Mouse (Mus musculus) testis, adult 2 months (tissue): ENCODE results near the gene Kcnb1. TPM values are rescaled to one million over a fixed set of nuclear protein-coding genes. Genes with fewer than 3 reads are reported as not detected.

Experiments
- H3K27ac ChIP-seq: fragments of 200-500 bp; 2 replicates; pipeline ENCODE4 v1.5.1; 2012; ENCODE audit warnings: low read depth, low read length; ENCODE audit not compliant: control insufficient read depth, insufficient read depth
- H3K27me3 ChIP-seq: fragments of 200-500 bp; 2 replicates; pipeline ENCODE4 v1.6.1; 2012; ENCODE audit warnings: mild to moderate bottlenecking, low read length, moderate library complexity; ENCODE audit not compliant: control insufficient read depth, insufficient read depth
- H3K36me3 ChIP-seq: fragments of 200-500 bp; 2 replicates; pipeline ENCODE4 v1.6.1; 2012; ENCODE audit warnings: mild to moderate bottlenecking, low read length; ENCODE audit not compliant: control insufficient read depth, insufficient read depth
- H3K4me1 ChIP-seq: fragments of 200-500 bp; 2 replicates; pipeline ENCODE4 v1.6.1; 2012; ENCODE audit warnings: low read length; ENCODE audit not compliant: control insufficient read depth, insufficient read depth
- H3K4me3 ChIP-seq: fragments of 200-500 bp; 2 replicates; pipeline ENCODE4 v1.5.1; 2012; ENCODE audit warnings: low read depth, mild to moderate bottlenecking, low read length, moderate library complexity, mixed read lengths; ENCODE audit not compliant: control insufficient read depth
- CTCF ChIP-seq: fragments of 200-500 bp; IDR thresholded peaks from 2 replicates; pipeline ENCODE4 v1.5.1; 2012; ENCODE audit warnings: low read depth, mild to moderate bottlenecking, inconsistent platforms, low read length, moderate library complexity; ENCODE audit not compliant: control insufficient read depth, insufficient read depth, insufficient replicate concordance
- POLR2A ChIP-seq: fragments of 200-500 bp; IDR thresholded peaks from 2 replicates; pipeline ENCODE4 v1.6.1; 2012; ENCODE audit warnings: low read depth, mild to moderate bottlenecking, inconsistent platforms, low read length, moderate library complexity; ENCODE audit not compliant: control insufficient read depth
- polyA plus RNA-seq: library from polyadenylated mRNA; depleted of rRNA; stranded (reverse); fragments of >200 nt; gene quantifications from 2 replicates; pipeline ENCODE4 v1.2.3, GENCODE M21; 2012

Gene Kcnb1
- polyA plus RNA-seq, 1 experiment: 2.8 TPM

- Histone ChIP-seq H3K27me3 (no peaks in the 10 kb centered on the region), H3K4me1 (no peaks in the 10 kb centered on the region), H3K27ac (no peak overlapping the region), H3K36me3 (no peaks in the 10 kb centered on the region), H3K4me3 (no peak overlapping the region)
- no peak for TF ChIP-seq POLR2A
- no peak for TF ChIP-seq CTCF
Observed at GRCm38 (mm10) chr2:167181662-167182389, 8.1 kb downstream of the Kcnb1 start.

DNA sequence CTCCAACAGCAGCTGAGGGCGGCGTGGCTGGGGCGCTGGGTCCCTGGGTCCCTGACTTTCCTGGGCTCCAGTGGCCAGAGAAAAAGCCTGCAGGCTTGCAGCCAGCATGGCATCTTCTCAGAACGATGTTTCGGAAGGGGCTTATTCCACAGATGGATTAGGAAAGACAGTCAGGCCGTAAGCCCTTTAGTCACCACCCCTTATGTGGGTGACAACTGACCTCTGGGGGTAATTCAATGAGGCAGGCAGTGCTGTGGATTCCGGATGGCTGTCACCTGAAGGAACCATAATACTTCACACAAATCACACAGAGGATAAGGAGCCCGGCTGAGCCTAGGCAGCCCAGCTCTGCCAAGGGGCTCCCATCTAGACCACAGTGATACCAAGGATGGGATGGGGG is 8.9 kb downstream of the Kcnb1 start:
- Histone ChIP-seq H3K4me3 (no peak overlapping the region), H3K27ac (no peak overlapping the region), H3K4me1 (no peaks in the 10 kb centered on the region), H3K27me3 (no peaks in the 10 kb centered on the region), H3K36me3 (no peaks in the 10 kb centered on the region)
- TF ChIP-seq CTCF: no peak
- TF ChIP-seq POLR2A: no peak

DNA sequence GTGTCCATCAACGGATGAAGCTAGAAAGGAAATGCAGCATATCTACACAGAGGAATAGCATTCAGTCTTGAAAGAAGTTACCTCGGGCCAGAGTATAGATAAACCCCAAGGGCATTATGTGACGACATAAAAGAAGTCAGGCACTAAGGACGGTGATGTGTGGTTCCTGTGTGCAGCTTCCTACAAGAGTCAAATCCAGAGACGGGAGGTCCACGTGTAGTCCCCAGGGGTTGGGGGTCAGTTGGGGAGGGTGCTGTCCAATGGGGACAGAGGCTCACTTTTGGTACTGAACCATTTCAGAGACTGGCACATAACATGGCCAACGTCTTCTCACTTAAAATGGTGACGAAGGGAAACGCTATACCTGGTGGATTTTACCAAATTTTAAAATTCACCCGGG is 10.7 kb downstream of the Kcnb1 start:
- Histone ChIP-seq H3K27me3 (no peaks in the 10 kb centered on the region), H3K27ac (no peak overlapping the region), H3K4me1 (no peaks in the 10 kb centered on the region), H3K36me3 (no peaks in the 10 kb centered on the region), H3K4me3 (no peak overlapping the region)
- TF ChIP-seq POLR2A (no peak), CTCF (no peak)

GRCm38 (mm10) chr2:167177231-167177641 is 12.7 kb downstream of the Kcnb1 start:
- no peak overlapping the region for H3K4me3 ChIP-seq
- H3K27me3 ChIP-seq: no peaks in the 10 kb centered on the region
- no peaks in the 10 kb centered on the region for H3K4me1 ChIP-seq
- H3K36me3 ChIP-seq: no peaks in the 10 kb centered on the region
- no peak for TF ChIP-seq POLR2A
- TF ChIP-seq CTCF: no peak
- no peak overlapping the region for H3K27ac ChIP-seq

- Histone ChIP-seq H3K4me3 (peak overlapping the region; percentile 22; the same call in 1 of the 2 replicates), H3K36me3 (no peaks in the 10 kb centered on the region), H3K27me3 (no peaks in the 10 kb centered on the region), H3K27ac (no peak overlapping the region), H3K4me1 (no peaks in the 10 kb centered on the region)
- TF ChIP-seq POLR2A (no peak), CTCF (no peak)
Observed at GRCm38 (mm10) chr2:167175284-167175683, 14.7 kb downstream of the Kcnb1 start.

DNA sequence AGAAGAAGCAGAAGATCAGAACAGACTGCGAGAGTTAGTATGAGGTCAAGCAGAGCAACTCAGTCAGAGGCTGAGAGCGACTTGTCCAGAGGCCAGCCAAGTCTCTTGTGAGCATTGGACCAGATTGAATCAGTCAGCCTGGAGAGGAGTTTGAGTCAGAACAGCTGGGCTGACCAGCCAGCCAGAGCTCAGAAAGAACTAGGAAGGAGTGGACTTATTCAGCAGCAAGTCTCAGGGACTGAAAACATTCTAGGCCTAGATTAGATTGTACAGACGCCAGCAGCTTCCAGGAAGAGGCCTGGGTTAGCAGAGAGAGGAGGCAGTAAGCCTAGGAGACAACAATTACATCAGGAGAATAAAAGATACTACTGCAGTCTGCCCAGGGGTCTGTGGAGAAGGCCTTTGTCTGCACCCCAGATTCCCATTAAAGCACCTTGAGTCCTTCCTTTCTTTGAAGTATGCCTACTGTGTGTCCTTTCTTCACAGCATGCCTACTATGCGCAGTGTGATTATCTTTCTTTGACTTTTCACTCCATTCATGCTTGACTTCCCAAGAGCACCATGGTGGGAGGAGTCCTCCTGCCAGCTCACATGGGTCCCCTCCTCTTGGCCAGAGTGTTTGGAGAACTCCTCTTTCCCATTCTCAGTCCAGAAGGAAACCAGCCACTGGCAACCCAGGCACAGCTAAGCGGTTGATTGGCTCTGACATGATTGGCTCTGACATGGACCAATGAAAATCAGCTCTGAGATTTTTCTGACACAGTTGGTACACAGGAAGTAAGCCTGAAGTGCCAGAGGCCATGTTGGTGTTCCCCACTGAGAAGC is 16.7 kb downstream of the Kcnb1 start:
- TF ChIP-seq POLR2A (no peak), CTCF (no peak)
- H3K27ac ChIP-seq: no peak overlapping the region
- H3K4me1 ChIP-seq: no peaks in the 10 kb centered on the region; the same call in 1 of the 2 replicates
- no peaks in the 10 kb centered on the region for H3K27me3 ChIP-seq
- H3K4me3 ChIP-seq: no peak overlapping the region
- H3K36me3 ChIP-seq: no peaks in the 10 kb centered on the region

- no peaks in the 10 kb centered on the region for H3K27me3 ChIP-seq
- H3K4me1 ChIP-seq: peaks cover 4% of the 10 kb centered on the region
- peak overlapping the region; percentile 12 for H3K27ac ChIP-seq
- no peak for TF ChIP-seq POLR2A
- no peak for TF ChIP-seq CTCF
- H3K36me3 ChIP-seq: no peaks in the 10 kb centered on the region
- no peak overlapping the region for H3K4me3 ChIP-seq
Observed at GRCm38 (mm10) chr2:167167515-167168212, 22.3 kb downstream of the Kcnb1 start.
